Mouse (Mus musculus): Measurements from ENCODE around the gene Cda.

GRCm38 (mm10) chr4:138362883-138363282 is 4.9 kb downstream of the Cda start:
- TF ChIP-seq CTCF (IDR thresholded peaks at IDR 0.05; ENCODE audit: borderline replicate concordance, insufficient read depth, low read length), result no peak
- TF ChIP-seq POLR2A (IDR thresholded peaks at IDR 0.05; ENCODE audit: low read depth, low read length), result no peak
